Mouse (Mus musculus) C2C12 (cell line): ENCODE results near the gene Nol12.

Source experiments
- CEBPB ChIP-seq: IDR thresholded peaks from one replicate; pipeline ENCODE4 v1.6.1; 2011; ENCODE audit warnings: low read depth, mild to moderate bottlenecking, control low read depth, moderate library complexity
- CTCF ChIP-seq: IDR thresholded peaks from one replicate; pipeline ENCODE4 v1.5.1; 2011; ENCODE audit not compliant: control insufficient read depth, insufficient read depth, insufficient read length
- FOSL1 ChIP-seq: IDR thresholded peaks from one replicate; pipeline ENCODE4 v1.8.0; 2011; ENCODE audit warnings: mild to moderate bottlenecking, low read length; ENCODE audit not compliant: poor library complexity, insufficient read depth, severe bottlenecking
- MAX ChIP-seq: IDR thresholded peaks from one replicate; pipeline ENCODE4 v1.6.1; 2011; ENCODE audit warnings: mild to moderate bottlenecking, control low read depth
- MYOD1 ChIP-seq: IDR thresholded peaks from one replicate; pipeline ENCODE4 v1.6.1; 2011; ENCODE audit warnings: low read depth; ENCODE audit not compliant: control insufficient read depth, insufficient read length
- MYOG ChIP-seq: IDR thresholded peaks from one replicate; pipeline ENCODE4 v1.6.1; 2011; ENCODE audit not compliant: control insufficient read depth, insufficient read length; ENCODE audit errors: extremely low read depth
- USF1 ChIP-seq: IDR thresholded peaks from one replicate; pipeline ENCODE4 v1.6.1; 2011; ENCODE audit warnings: low read depth, mild to moderate bottlenecking, control low read depth, moderate library complexity

DNA sequence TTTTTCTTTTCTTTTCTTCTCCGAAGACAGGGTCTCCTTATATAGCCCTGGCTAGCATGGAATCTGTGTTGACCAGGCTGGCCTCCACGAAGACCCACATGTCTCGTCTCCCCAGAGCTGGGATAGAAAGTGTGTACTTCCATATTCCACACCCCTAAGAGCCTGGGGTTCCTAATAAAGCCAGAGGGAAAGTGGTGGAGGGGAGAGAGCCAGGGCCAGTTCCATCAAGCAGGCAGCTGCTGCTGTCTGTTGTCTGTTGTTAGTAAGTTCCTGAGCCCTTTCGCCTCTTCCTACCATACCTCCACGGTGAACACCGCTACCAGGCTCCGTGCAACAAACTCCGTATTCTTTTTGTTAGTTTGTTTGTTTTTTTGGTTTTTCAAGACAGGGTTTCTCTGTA lies 6.2 kb upstream of the Nol12 start:
- TF ChIP-seq CTCF (no peak), MAX (peak; percentile 5), USF1 (no peak), MYOD1 (peak; percentile 42), FOSL1 (no peak), MYOG (no peak), CEBPB (no peak)
